ENCODE assay signal across 8 mouse cellular contexts in the genomic region with DNA sequence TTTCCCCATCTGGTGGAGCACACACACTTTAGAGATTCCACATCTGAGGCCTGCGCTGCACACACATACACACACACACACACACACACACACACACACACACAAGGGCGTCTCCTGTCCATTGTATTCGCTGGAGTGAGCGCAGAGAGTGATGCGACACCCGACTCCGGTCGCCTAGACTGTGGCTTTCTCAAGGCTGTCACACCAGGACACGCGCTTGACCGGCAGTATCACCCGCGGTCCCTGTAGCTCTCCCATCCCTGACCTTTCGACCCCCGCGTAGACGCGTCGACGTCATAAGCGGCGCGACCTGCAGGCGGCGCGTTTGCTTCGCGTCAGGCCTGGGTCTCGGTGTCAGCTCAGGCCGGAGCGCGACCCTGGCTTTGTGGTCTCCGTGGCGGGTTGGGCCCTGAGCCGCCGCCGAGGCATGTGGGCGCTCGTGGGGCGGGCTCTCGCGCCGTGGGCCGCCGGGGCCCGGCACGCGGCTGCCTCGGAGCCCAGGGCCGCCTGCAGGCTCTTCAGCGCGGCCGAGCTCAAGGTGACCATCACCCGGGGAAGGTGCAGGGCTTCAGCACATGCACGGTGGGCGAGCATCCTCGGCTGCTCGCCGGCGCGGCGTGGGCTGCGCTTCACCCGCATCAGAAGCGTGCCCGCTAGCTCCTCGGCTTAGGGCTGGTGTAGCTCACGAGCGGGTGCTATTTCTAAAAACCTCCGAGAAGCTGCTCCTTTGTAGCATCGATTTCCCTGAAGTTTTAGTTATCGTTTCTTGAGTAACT. TPM values are rescaled to one million over a fixed set of nuclear protein-coding genes. Genes with fewer than 3 reads are reported as not detected.
DNase-seq lines count a peak whose midpoint lies in the region; ATAC-seq and TF ChIP-seq lines count a peak whose summit lies in the region.

Gene Guf1, plus strand, starts transcription at position 296 of the 776 bp plus-strand sequence.

- no peak for TF ChIP-seq CTCF in E14TG2a.4 (conservative IDR thresholded peaks at IDR 0.05; ENCODE audit: low read length)
- peak; percentile 54 for TF ChIP-seq CTCF in liver, postnatal 0 days (IDR thresholded peaks at IDR 0.05; ENCODE audit: low read depth)

- H3K9ac ChIP-seq in forebrain, embryonic 13.5 days, result peak within 1 kb of the TSS; percentile 96
- peak within 1 kb of the TSS; percentile 95 for H3K9ac ChIP-seq in liver, postnatal 0 days (replicated peaks)
- H3K9ac ChIP-seq in neural tube, embryonic 14.5 days (replicated peaks; ENCODE audit: low read depth, low read length), result peak within 1 kb of the TSS; percentile 88

- ATAC-seq in forebrain, embryonic 13.5 days, result peak; percentile 93
- peak; percentile 99 for ATAC-seq in liver, postnatal 0 days
- peak; percentile 94 for ATAC-seq in neural tube, embryonic 14.5 days (ENCODE audit: low read depth)

- H3K4me2 ChIP-seq in forebrain, embryonic 13.5 days, result peak within 1 kb of the TSS; percentile 67
- H3K4me2 ChIP-seq in liver, postnatal 0 days (ENCODE audit: low read depth, low read length), result peak within 1 kb of the TSS; percentile 82
- peak within 1 kb of the TSS; percentile 79 for H3K4me2 ChIP-seq in neural tube, embryonic 14.5 days (ENCODE audit: low read depth, low read length)

- H3K27ac ChIP-seq in forebrain, embryonic 13.5 days, result peak within 1 kb of the TSS; percentile 92
- peak within 1 kb of the TSS; percentile 81 for H3K27ac ChIP-seq in liver, postnatal 0 days (ENCODE audit: low read depth)
- peak within 1 kb of the TSS; percentile 89 for H3K27ac ChIP-seq in neural tube, embryonic 14.5 days (ENCODE audit: low read depth, low read length)

- peak within 1 kb of the TSS; percentile 88 for H3K4me3 ChIP-seq in E14TG2a.4 (replicated peaks; ENCODE audit: low read length)
- H3K4me3 ChIP-seq in forebrain, embryonic 13.5 days, result peak within 1 kb of the TSS; percentile 90
- H3K4me3 ChIP-seq in liver, postnatal 0 days (ENCODE audit: low read depth, low read length), result peak within 1 kb of the TSS; percentile 96
- peak within 1 kb of the TSS; percentile 89 for H3K4me3 ChIP-seq in neural tube, embryonic 14.5 days (ENCODE audit: low read depth, low read length)

- no peak for TF ChIP-seq EP300 in liver, postnatal 0 days (IDR thresholded peaks at IDR 0.05; ENCODE audit: low read depth)

- H3K36me3 ChIP-seq in E14TG2a.4 (ENCODE audit: insufficient read depth, low read length), result peaks cover 26% of the 10 kb centered on the region
- peaks cover 19% of the 10 kb centered on the region for H3K36me3 ChIP-seq in forebrain, embryonic 13.5 days (ENCODE audit: poor library complexity, severe bottlenecking)
- peaks cover 14% of the 10 kb centered on the region; the same call in 1 of the 2 replicates for H3K36me3 ChIP-seq in liver, postnatal 0 days (replicated peaks; ENCODE audit: insufficient read depth, low read length)
- peaks cover 7% of the 10 kb centered on the region for H3K36me3 ChIP-seq in neural tube, embryonic 14.5 days (ENCODE audit: control insufficient read depth, insufficient read depth, low read length)

- peak; percentile 84 for DNase-seq in c-Kit-positive CD71-positive TER-119-positive erythroid progenitor cells, embryonic 14.5 days (ENCODE audit: low spot score)
- peak; percentile 97 to 99 for DNase-seq in heart, postnatal 10 days
- DNase-seq in large intestine, adult 2 months (ENCODE audit: low read depth, low spot score), result peak; percentile 57
- DNase-seq in liver, postnatal 0 days, result peak; percentile 94
- peak; percentile 98 for DNase-seq in testis, postnatal 10 days (ENCODE audit: low spot score)

- H3K4me1 ChIP-seq in E14TG2a.4 (replicated peaks; ENCODE audit: low read depth, low read length), result peaks cover 2% of the 10 kb centered on the region; the same call in 1 of the 2 replicates
- peaks cover 9% of the 10 kb centered on the region for H3K4me1 ChIP-seq in forebrain, embryonic 13.5 days
- no peaks in the 10 kb centered on the region for H3K4me1 ChIP-seq in liver, postnatal 0 days (ENCODE audit: insufficient read depth)
- no peaks in the 10 kb centered on the region for H3K4me1 ChIP-seq in neural tube, embryonic 14.5 days (ENCODE audit: control insufficient read depth, insufficient read depth, low read length)

- no peaks in the 10 kb centered on the region for H3K27me3 ChIP-seq in E14TG2a.4 (ENCODE audit: insufficient read depth, low read length)
- H3K27me3 ChIP-seq in forebrain, embryonic 13.5 days, result no peaks in the 10 kb centered on the region
- H3K27me3 ChIP-seq in liver, postnatal 0 days (ENCODE audit: insufficient read depth, low read length), result no peaks in the 10 kb centered on the region
- no peaks in the 10 kb centered on the region for H3K27me3 ChIP-seq in neural tube, embryonic 14.5 days (ENCODE audit: control insufficient read depth, insufficient read depth, low read length)

- under 1% methylated on average over 66 of the region's 72 CpGs for WGBS in forebrain, embryonic 13.5 days
- WGBS in large intestine, adult 2 months, result under 1% methylated on average over 72 of the region's 72 CpGs
- under 1% methylated on average over 69 of the region's 72 CpGs for WGBS in liver, postnatal 0 days (ENCODE audit: insufficient replicate concordance)
- WGBS in neural tube, embryonic 14.5 days, result under 1% methylated on average over 68 of the region's 72 CpGs

- intact Hi-C loops in heart, postnatal 10 days (cut with DNase I), result loop anchor here (5.0 kb wide), 1 partner anchor 35 kb away; the partner anchor contains the start of gene Gnpda2

- no peaks in the 10 kb centered on the region for H3K9me3 ChIP-seq in E14TG2a.4 (ENCODE audit: low read length)
- H3K9me3 ChIP-seq in forebrain, embryonic 13.5 days (replicated peaks), result no peaks in the 10 kb centered on the region
- no peaks in the 10 kb centered on the region for H3K9me3 ChIP-seq in liver, postnatal 0 days (ENCODE audit: low read length)
- no peaks in the 10 kb centered on the region for H3K9me3 ChIP-seq in neural tube, embryonic 14.5 days (ENCODE audit: control insufficient read depth, low read length)

RNA-seq across cellular contexts. Expression of gene Guf1, which starts in this region (rescaled TPM):
- polyA plus RNA-seq in forebrain, embryonic 13.5 days (2015; fragmentation: Nextera tagmentation; extraction: Ambion mirVana), result 44.2 and 48.9 TPM in 2 replicates
- 10 to 100 TPM; 30.3 to 30.6 TPM for total RNA-seq in heart, postnatal 10 days (2021)
- polyA plus RNA-seq in large intestine, adult 2 months (2012; rRNA removed), result 3.5 and 5.7 TPM in 2 replicates
- polyA plus RNA-seq in liver, postnatal 0 days (2015; fragmentation: Nextera tagmentation; extraction: Ambion mirVana), result 9.6 and 10.1 TPM in 2 replicates
- 57.8 and 69.7 TPM in 2 replicates for polyA plus RNA-seq in neural tube, embryonic 14.5 days (2014; fragmentation: Nextera tagmentation; extraction: Ambion mirVana)

Comparison
In these comparisons a context has a peak if more than half of its experiments do, and no peak if none do; other contexts are left out.
1. Peak in every context shown above with its lines: DNase-seq, ATAC-seq, H3K4me3 ChIP-seq and H3K27ac ChIP-seq.